Mouse (Mus musculus) ES-E14 (cell line): ENCODE measurements at regions not wholly inside any gene's neighbourhood (a gene's known extent, or its start where the extent isn't known, plus 50 kb on each side); places are given as distances from the start of the nearest gene placed in this dataset.

Experiments used
- HCFC1 ChIP-seq: IDR thresholded peaks from 2 replicates; pipeline ENCODE4 v1.6.1; 2012; ENCODE audit warnings: low read length, inconsistent platforms, borderline replicate concordance; ENCODE audit not compliant: insufficient read depth
- ZC3H11A ChIP-seq: IDR thresholded peaks from 2 replicates; pipeline ENCODE4 v1.6.1; 2012; ENCODE audit warnings: low read depth, mild to moderate bottlenecking, inconsistent platforms, low read length, borderline replicate concordance
- ZNF384 ChIP-seq: IDR thresholded peaks from 2 replicates; pipeline ENCODE4 v1.6.1; 2012; ENCODE audit warnings: low read depth, low read length, inconsistent platforms

DNA sequence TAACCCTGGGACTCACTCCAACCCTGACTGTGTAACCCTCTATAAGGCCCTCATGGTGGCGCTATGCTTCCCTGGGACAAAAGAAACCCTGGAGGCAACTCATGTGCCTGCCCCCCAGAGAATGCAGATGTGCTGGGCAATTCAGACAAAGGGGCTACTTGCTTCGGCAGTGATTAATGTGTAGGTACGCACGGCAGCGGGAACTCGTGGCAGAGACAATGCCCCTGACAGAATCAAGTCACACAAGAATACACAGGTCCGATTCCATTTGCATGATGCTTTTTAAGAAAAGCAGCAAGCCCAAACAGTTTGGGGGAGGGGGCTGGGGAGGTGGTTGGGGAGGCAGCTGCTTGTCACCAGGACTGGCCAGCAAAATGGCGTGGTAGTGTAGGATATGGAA is 116.9 kb downstream of the Plxna1 start:
- TF ChIP-seq HCFC1 (no peak), ZNF384 (no peak), ZC3H11A (no peak)
